Mouse (Mus musculus) limb, embryonic 14.5 days (tissue): ENCODE measurements around the gene Gper1. TPM values are rescaled to one million over a fixed set of nuclear protein-coding genes. Genes with fewer than 3 reads are reported as not detected.
A peak's percentile ranks its signal among the peaks of the same experiment; 100 is the strongest.

Experiments
- ATAC-seq: fragments of 200-750 bp; cut with Nextera tagmentation; 2 replicates; pipeline ENCODE4 v1.8.0; 2017; ENCODE audit warnings: low read depth, moderate number of reproducible peaks, moderate TSS enrichment; ENCODE audit not compliant: low FRiP score
- DNase-seq: peaks from one replicate; pipeline ENCODE4 v3.0.0-alpha.2; 2015; ENCODE audit warnings: low spot score
- H3K27ac ChIP-seq: fragments of 300-500 bp; sonication (generic); replicated peaks from 2 replicates; pipeline ENCODE4 v1.5.1; 2014; ENCODE audit warnings: low read depth, mild to moderate bottlenecking, low read length, moderate library complexity, mixed read lengths
- H3K27me3 ChIP-seq: fragments of 300-500 bp; sonication (generic); 2 replicates; pipeline ENCODE4 v1.6.1; 2014; ENCODE audit warnings: low read length, mixed read lengths; ENCODE audit not compliant: control insufficient read depth, insufficient read depth
- H3K36me3 ChIP-seq: fragments of 300-500 bp; sonication (generic); 2 replicates; pipeline ENCODE4 v1.6.1; 2014; ENCODE audit warnings: mild to moderate bottlenecking, low read length, moderate library complexity, mixed read lengths; ENCODE audit not compliant: control insufficient read depth, insufficient read depth
- H3K4me1 ChIP-seq: fragments of 300-500 bp; sonication (generic); 2 replicates; pipeline ENCODE4 v1.6.1; 2014; ENCODE audit warnings: antibody characterized with exemption, low read length, mixed read lengths; ENCODE audit not compliant: control insufficient read depth, insufficient read depth
- H3K4me2 ChIP-seq: fragments of 300-500 bp; sonication (generic); replicated peaks from 2 replicates; pipeline ENCODE4 v1.6.1; 2014; ENCODE audit warnings: low read depth, mild to moderate bottlenecking, low read length, moderate library complexity; ENCODE audit not compliant: severe bottlenecking
- H3K4me3 ChIP-seq: fragments of 300-500 bp; sonication (generic); replicated peaks from 2 replicates; pipeline ENCODE4 v1.5.1; 2014; ENCODE audit warnings: low read length
- H3K9ac ChIP-seq: fragments of 300-500 bp; sonication (generic); 2 replicates; pipeline ENCODE4 v1.6.1; 2014; ENCODE audit warnings: mild to moderate bottlenecking, low read depth, low read length, moderate library complexity; ENCODE audit not compliant: severe bottlenecking
- H3K9me3 ChIP-seq: fragments of 300-500 bp; sonication (generic); 2 replicates; pipeline ENCODE4 v1.6.1; 2016; ENCODE audit warnings: low read length; ENCODE audit not compliant: control insufficient read depth
- POLR2A ChIP-seq: fragments of 200-500 bp; IDR thresholded peaks from 2 replicates; pipeline ENCODE4 v1.8.0; 2012; ENCODE audit warnings: inconsistent platforms, mild to moderate bottlenecking, moderate library complexity, borderline replicate concordance; ENCODE audit not compliant: insufficient read depth, insufficient read length; ENCODE audit errors: extremely low read depth
- WGBS: fragments of 180-500 bp; shearing (Covaris S2); extraction: QIAGEN DNeasy Blood & Tissue Kit; methylation state at CpG from one replicate; pipeline ENCODE4 v1.1.7; 2014; 5-methylcytosine and 5-hydroxymethylcytosine counted together
- polyA plus RNA-seq, 2 experiments: library from polyadenylated mRNA; depleted of rRNA in 1 of 2; stranded (reverse) in 1 of 2; unstranded in 1 of 2; fragments of >200 nt; fragmentation: Nextera tagmentation in 1 of 2; extraction: Ambion mirVana in 1 of 2; gene quantifications; 2 replicates each; pipeline versions ENCODE4 v1.2.1 to v1.2.3; 2012 to 2014

Gper1 gene
- polyA plus RNA-seq, 2 experiments: 4.7 to 6.7 TPM

- TF ChIP-seq POLR2A: no peak
- DNase-seq: peak; percentile 74
- H3K4me2 ChIP-seq: no peak overlapping the region
- 38% methylated on average over 5 of the region's 5 CpGs for WGBS
- peak; percentile 79 for ATAC-seq
- no peaks in the 10 kb centered on the region for H3K27me3 ChIP-seq
- H3K9me3 ChIP-seq: no peaks in the 10 kb centered on the region
- H3K4me3 ChIP-seq: no peak overlapping the region
- no peak overlapping the region for H3K27ac ChIP-seq
- no peak overlapping the region for H3K9ac ChIP-seq
- H3K4me1 ChIP-seq: peaks cover 9% of the 10 kb centered on the region; the same call in 1 of the 2 replicates
- H3K36me3 ChIP-seq: no peaks in the 10 kb centered on the region
These were observed 24.8 kb upstream of the Gper1 start for GRCm38 (mm10) chr5:139397959-139398753.

- peaks cover 9% of the 10 kb centered on the region; the same call in 1 of the 2 replicates for H3K4me1 ChIP-seq
- DNase-seq (no peak), ATAC-seq (no peak)
- H3K9me3 ChIP-seq: no peaks in the 10 kb centered on the region
- no peak overlapping the region for H3K27ac ChIP-seq
- no peaks in the 10 kb centered on the region for H3K36me3 ChIP-seq
- no peak overlapping the region for H3K4me3 ChIP-seq
- TF ChIP-seq POLR2A: no peak
- 75% methylated on average over 5 of the region's 5 CpGs for WGBS
- no peak overlapping the region for H3K9ac ChIP-seq
- H3K4me2 ChIP-seq: no peak overlapping the region
- no peaks in the 10 kb centered on the region for H3K27me3 ChIP-seq
These were observed 24.2 kb upstream of the Gper1 start for GRCm38 (mm10) chr5:139398786-139399185.

GRCm38 (mm10) chr5:139399991-139400390 lies 23.0 kb upstream of the Gper1 start:
- H3K9me3 ChIP-seq: no peaks in the 10 kb centered on the region
- no peak overlapping the region for H3K9ac ChIP-seq
- ATAC-seq (no peak), DNase-seq (no peak)
- no peaks in the 10 kb centered on the region for H3K36me3 ChIP-seq
- 0 out of 2 replicates have a peak, but pooled peaks cover 5% of the 10 kb centered on the region for H3K4me1 ChIP-seq
- TF ChIP-seq POLR2A: no peak
- no peak overlapping the region for H3K4me2 ChIP-seq
- no peaks in the 10 kb centered on the region for H3K27me3 ChIP-seq
- 91% methylated on average over 14 of the region's 14 CpGs for WGBS
- H3K27ac ChIP-seq: no peak overlapping the region
- H3K4me3 ChIP-seq: no peak overlapping the region

GRCm38 (mm10) chr5:139402106-139402505 lies 20.8 kb upstream of the Gper1 start:
- TF ChIP-seq POLR2A: no peak
- H3K9ac ChIP-seq: no peak overlapping the region
- ATAC-seq (no peak), DNase-seq (no peak)
- no peaks in the 10 kb centered on the region for H3K36me3 ChIP-seq
- no peaks in the 10 kb centered on the region for H3K9me3 ChIP-seq
- no peak overlapping the region for H3K27ac ChIP-seq
- no peak overlapping the region for H3K4me2 ChIP-seq
- H3K4me3 ChIP-seq: no peak overlapping the region
- 95% methylated on average over 2 of the region's 2 CpGs for WGBS
- H3K27me3 ChIP-seq: no peaks in the 10 kb centered on the region
- peaks cover 11% of the 10 kb centered on the region for H3K4me1 ChIP-seq

GRCm38 (mm10) chr5:139403692-139404260 lies 19.2 kb upstream of the Gper1 start:
- no peaks in the 10 kb centered on the region for H3K9me3 ChIP-seq
- H3K27me3 ChIP-seq: no peaks in the 10 kb centered on the region
- WGBS: 87% methylated on average over 8 of the region's 8 CpGs
- H3K27ac ChIP-seq: no peak overlapping the region
- H3K9ac ChIP-seq: no peak overlapping the region
- ATAC-seq (no peak), DNase-seq (no peak)
- TF ChIP-seq POLR2A: no peak
- H3K4me3 ChIP-seq: no peak overlapping the region
- H3K4me1 ChIP-seq: peaks cover 16% of the 10 kb centered on the region
- no peaks in the 10 kb centered on the region for H3K36me3 ChIP-seq
- H3K4me2 ChIP-seq: no peak overlapping the region
